Mouse (Mus musculus) limb, embryonic 10.5 days (tissue): ENCODE measurements around the gene Prkag2. TPM values are rescaled to one million over a fixed set of nuclear protein-coding genes. Genes with fewer than 3 reads are reported as not detected.

Experiments
- DNase-seq: peaks from one replicate; pipeline ENCODE4 v3.0.0-alpha.2; 2017; ENCODE audit warnings: low spot score
- H3K27ac ChIP-seq: fragments of 300-500 bp; sonication (generic); 2 replicates; pipeline ENCODE4 v1.5.1; 2016; ENCODE audit warnings: mild to moderate bottlenecking
- H3K27me3 ChIP-seq: fragments of 300-500 bp; sonication (generic); 2 replicates; pipeline ENCODE4 v1.6.1; 2016; ENCODE audit warnings: low read depth, mild to moderate bottlenecking; ENCODE audit not compliant: poor library complexity, severe bottlenecking
- H3K36me3 ChIP-seq: fragments of 300-500 bp; sonication (generic); 2 replicates; pipeline ENCODE4 v1.6.1; 2016; ENCODE audit warnings: mild to moderate bottlenecking, moderate library complexity
- H3K4me1 ChIP-seq: fragments of 300-500 bp; sonication (generic); 2 replicates; pipeline ENCODE4 v1.6.1; 2016
- H3K4me3 ChIP-seq: fragments of 300-500 bp; sonication (generic); 2 replicates; pipeline ENCODE4 v1.5.1; 2016; ENCODE audit warnings: mild to moderate bottlenecking, moderate library complexity
- H3K9me3 ChIP-seq: fragments of 300-500 bp; sonication (generic); replicated peaks from 2 replicates; pipeline ENCODE4 v1.6.1; 2016; ENCODE audit warnings: mild to moderate bottlenecking
- WGBS: fragments of 180-500 bp; shearing (Covaris S2); methylation state at CpG from one replicate; pipeline ENCODE4 v1.1.7; 2016; 5-methylcytosine and 5-hydroxymethylcytosine counted together
- polyA plus RNA-seq: library from polyadenylated mRNA; unstranded; fragments of >200 nt; fragmentation: Nextera tagmentation; extraction: Ambion mirVana; gene quantifications from 2 replicates; pipeline ENCODE4 v1.2.1, GENCODE M21; 2016

Prkag2 gene
- polyA plus RNA-seq, 1 experiment from 2014 or later, result 35.1 TPM

DNA sequence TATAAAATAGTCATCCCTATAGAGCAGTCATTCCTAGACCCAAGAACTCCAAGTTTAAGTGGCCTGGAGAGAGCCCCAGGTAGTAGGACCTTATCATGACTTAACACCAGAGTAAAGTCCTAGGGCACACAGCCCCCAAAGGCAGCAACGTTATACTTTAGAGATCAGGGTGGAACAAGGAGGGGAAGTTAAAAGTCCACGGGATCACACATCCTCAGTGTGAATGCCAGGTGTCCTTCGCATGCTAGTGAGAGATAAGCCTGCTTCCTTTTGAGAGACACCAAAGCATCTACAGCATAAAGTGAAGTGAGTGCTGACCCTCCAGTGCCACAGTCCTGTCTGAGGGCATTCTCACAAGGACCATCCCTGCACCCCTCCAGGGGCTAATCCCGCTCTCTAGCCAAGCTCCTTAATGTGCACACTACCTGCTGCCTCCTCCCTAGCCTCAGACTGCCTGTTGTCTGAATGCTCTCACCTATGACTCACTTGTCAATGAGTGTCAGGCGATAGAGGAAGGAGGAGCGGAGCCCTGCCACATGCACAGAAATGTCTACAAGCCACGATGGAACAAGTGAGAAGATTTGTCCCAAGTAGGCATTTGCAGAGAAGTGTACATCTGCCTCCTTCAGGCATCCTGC lies 132.4 kb downstream of the Prkag2 start:
- 62% methylated on average over 7 of the region's 7 CpGs for WGBS
- no peaks in the 10 kb centered on the region for H3K9me3 ChIP-seq
- no peak for DNase-seq
- no peaks in the 10 kb centered on the region for H3K27me3 ChIP-seq
- H3K4me1 ChIP-seq, result 0 out of 2 replicates have a peak, but pooled peaks cover 5% of the 10 kb centered on the region
- no peak overlapping the region for H3K4me3 ChIP-seq
- H3K36me3 ChIP-seq, result no peaks in the 10 kb centered on the region
- no peak overlapping the region for H3K27ac ChIP-seq

DNA sequence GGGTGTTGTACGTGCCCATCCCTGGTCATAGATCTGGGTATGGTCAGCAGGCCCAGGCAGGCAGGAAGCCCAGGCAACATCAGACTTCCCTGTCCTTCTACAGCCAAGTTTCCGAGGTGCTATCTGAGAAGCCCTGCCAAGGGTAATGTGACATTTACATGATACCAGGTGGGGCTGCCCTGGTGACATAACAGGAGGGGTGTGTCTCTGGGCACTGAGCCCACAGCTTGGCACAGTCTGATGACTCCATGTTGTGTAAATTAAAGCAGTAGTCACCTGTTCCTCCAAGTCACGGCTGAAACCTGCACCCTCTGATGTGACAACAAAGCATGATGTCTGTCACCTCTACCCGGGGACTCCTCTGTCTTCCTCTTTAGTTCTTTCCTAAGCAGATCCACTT lies 136.7 kb downstream of the Prkag2 start:
- no peak overlapping the region for H3K27ac ChIP-seq
- WGBS, result 84% methylated on average over 4 of the region's 4 CpGs

DNA sequence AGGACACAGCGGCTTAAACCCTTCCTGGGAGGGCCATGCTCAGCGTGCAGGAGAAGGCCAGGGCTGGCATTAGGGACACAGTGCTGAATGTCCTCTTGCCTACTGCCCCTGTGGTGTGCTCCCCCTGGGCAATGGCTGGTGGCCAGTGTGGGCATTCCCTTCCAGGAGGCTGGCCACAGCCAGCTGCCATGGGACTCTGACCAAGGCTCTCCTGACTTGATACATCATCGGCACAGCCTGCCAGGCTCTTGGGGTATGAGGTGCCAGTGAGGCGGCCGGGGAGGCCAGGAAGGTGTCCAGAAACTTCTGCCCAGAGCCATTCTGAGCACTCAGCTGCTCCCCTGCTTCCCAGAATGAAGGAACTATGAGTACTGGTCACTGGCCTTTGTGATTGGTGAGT lies 139.7 kb downstream of the Prkag2 start:
- Histone ChIP-seq H3K9me3 (no peaks in the 10 kb centered on the region), H3K4me3 (no peak overlapping the region), H3K27ac (no peak overlapping the region), H3K36me3 (no peaks in the 10 kb centered on the region), H3K27me3 (no peaks in the 10 kb centered on the region), H3K4me1 (no peaks in the 10 kb centered on the region)
- DNase-seq, result no peak
- 91% methylated on average over 5 of the region's 5 CpGs for WGBS

More for the DNA sequence above, 136.7 kb downstream of the Prkag2 start:
- Histone ChIP-seq H3K4me3 (no peak overlapping the region), H3K9me3 (no peaks in the 10 kb centered on the region), H3K4me1 (no peaks in the 10 kb centered on the region), H3K36me3 (no peaks in the 10 kb centered on the region), H3K27me3 (no peaks in the 10 kb centered on the region)
- no peak for DNase-seq

DNA sequence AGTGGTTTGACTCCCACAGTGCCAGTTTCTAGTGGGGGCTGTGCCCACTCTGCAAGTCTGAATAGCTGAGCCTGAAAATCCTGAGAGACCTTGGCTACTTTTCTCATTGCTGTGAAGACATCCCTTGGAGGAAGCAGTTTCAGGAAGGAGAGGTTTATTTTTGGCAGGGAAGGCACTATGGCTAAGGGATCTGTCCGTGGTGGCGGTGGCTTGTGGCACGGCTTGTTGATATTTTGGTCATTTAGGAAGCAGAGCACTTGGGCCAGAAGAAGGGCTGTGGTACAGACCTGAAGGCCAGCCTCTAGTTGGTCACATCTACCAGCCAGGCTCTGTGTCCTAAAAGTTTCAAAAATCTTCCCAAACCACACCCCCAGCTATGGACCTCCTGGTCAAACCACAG lies 140.7 kb downstream of the Prkag2 start:
- no peak for DNase-seq
- H3K4me1 ChIP-seq, result no peaks in the 10 kb centered on the region
- H3K27ac ChIP-seq, result no peak overlapping the region
- no peaks in the 10 kb centered on the region for H3K9me3 ChIP-seq
- 90% methylated on average over 3 of the region's 3 CpGs for WGBS
- H3K27me3 ChIP-seq, result no peaks in the 10 kb centered on the region
- H3K4me3 ChIP-seq, result no peak overlapping the region
- no peaks in the 10 kb centered on the region for H3K36me3 ChIP-seq

DNA sequence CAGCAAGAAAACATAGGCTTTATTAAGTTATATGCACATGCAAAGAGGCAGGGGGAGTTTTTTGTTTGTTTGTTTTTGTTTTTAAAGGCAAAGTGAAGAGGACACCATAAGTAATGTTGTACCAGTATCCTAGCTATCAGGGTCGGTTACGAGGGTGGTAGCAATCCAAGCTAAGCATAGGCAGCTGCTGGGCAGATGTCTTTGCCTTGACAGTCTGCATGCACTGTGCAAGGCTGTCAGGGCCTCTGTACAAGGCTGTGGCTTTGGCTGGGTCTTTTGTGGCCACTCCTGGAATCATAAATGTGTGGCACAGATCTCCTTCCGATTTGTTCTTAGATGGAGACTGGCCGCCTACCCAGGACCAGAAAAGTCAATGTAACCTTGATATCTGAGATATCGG lies 141.8 kb downstream of the Prkag2 start:
- no peaks in the 10 kb centered on the region for H3K36me3 ChIP-seq
- no peaks in the 10 kb centered on the region for H3K4me1 ChIP-seq
- H3K27me3 ChIP-seq, result no peaks in the 10 kb centered on the region
- H3K4me3 ChIP-seq, result no peak overlapping the region
- no peak for DNase-seq
- no peak overlapping the region for H3K27ac ChIP-seq
- H3K9me3 ChIP-seq, result no peaks in the 10 kb centered on the region
- WGBS, result 89% methylated on average over 5 of the region's 5 CpGs

DNA sequence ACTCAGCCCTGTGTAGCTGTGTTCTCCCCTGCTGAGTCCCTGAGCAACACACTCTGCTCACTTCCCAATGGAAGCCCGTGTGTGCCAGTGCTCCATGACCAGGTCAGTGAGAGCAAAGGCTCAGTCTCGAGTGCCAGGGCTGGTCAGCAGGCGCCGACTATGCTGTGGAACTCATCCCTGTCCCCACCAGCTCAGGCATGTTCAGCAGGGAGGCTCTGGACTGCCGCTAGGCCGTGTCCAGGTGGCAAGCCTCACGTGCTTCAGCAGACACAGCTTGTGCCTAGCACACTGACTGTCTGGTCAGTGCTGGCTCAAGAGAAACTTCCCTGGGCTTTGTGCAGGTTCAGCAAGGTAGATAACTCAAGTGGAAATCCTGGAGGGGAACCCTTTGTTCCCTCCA lies 143.6 kb downstream of the Prkag2 start:
- Histone ChIP-seq H3K27ac (no peak overlapping the region), H3K27me3 (no peaks in the 10 kb centered on the region), H3K4me3 (no peak overlapping the region), H3K4me1 (peaks cover 16% of the 10 kb centered on the region), H3K9me3 (no peaks in the 10 kb centered on the region), H3K36me3 (no peaks in the 10 kb centered on the region)
- 92% methylated on average over 7 of the region's 7 CpGs for WGBS
- no peak for DNase-seq

DNA sequence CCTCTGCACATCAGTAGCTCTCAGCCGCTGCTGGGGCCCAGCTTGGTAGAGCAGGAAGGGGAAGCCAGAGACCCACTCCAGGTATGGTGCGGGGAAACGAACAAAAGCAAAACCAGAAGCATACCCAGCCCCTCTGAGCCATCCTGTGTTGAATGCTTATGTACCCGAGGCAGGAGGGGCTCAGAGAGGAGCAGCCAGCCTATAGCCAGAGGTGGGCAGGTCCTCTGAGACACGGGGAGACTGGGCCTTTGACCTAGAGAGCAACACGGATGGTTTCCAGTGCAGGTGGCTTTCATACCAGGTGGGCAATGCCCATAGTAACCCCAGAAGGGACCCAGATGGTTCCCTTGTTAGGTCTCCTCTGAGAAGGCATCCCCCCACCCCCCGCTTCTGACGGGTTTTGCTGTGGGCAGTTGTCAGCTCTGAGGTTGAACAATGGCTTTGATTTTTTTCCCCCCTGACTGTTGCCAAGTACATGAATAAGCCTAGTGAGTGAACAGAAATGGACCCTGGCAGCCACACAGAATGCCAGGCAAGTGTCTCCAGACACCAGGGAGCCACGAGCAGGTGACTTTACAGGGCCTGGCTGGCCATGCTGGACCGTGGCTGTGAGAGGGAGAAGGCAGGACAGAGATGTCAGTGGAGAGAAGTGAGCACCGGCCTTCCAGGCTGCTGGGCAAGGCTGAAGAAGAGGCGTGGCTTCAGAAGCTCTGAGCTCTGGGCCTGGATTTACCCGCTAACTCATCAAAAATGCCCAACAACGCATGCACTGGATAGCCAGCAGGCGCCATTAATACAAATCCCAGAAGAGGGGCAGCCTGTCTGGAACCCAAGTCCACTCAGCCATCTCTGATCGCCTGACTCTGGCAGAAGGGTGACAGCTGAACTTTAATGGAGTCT lies 147.3 kb downstream of the Prkag2 start:
- DNase-seq, result no peak
- H3K27ac ChIP-seq, result no peak overlapping the region
- no peaks in the 10 kb centered on the region for H3K27me3 ChIP-seq
- no peaks in the 10 kb centered on the region for H3K9me3 ChIP-seq
- peaks cover 19% of the 10 kb centered on the region for H3K4me1 ChIP-seq
- H3K4me3 ChIP-seq, result no peak overlapping the region
- H3K36me3 ChIP-seq, result no peaks in the 10 kb centered on the region
- 75% methylated on average over 16 of the region's 16 CpGs for WGBS

DNA sequence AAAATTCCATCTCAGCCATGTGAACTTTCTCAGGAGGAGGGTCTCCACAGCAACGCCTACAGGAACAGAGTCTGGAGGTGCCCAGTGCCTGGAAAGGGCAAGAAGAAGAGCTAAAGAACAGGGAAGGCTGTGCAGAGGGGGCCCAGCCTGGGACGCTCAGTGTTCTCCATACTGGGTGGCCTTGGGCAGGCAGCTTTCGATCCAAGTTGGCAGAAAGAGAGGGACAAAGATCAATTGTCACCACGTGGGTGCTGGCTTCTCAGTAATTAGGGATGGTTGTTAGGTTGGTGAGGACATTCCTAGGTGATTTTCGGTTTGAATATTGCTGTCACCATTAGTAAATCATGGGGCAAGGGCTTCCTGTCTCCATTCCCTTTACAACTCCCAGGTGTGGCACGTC lies 148.2 kb downstream of the Prkag2 start:
- no peak overlapping the region for H3K4me3 ChIP-seq
- H3K27ac ChIP-seq, result no peak overlapping the region
- WGBS, result 55% methylated on average over 6 of the region's 6 CpGs
- peaks cover 19% of the 10 kb centered on the region for H3K4me1 ChIP-seq
- no peaks in the 10 kb centered on the region for H3K36me3 ChIP-seq
- no peak for DNase-seq
- no peaks in the 10 kb centered on the region for H3K9me3 ChIP-seq
- no peaks in the 10 kb centered on the region for H3K27me3 ChIP-seq

DNA sequence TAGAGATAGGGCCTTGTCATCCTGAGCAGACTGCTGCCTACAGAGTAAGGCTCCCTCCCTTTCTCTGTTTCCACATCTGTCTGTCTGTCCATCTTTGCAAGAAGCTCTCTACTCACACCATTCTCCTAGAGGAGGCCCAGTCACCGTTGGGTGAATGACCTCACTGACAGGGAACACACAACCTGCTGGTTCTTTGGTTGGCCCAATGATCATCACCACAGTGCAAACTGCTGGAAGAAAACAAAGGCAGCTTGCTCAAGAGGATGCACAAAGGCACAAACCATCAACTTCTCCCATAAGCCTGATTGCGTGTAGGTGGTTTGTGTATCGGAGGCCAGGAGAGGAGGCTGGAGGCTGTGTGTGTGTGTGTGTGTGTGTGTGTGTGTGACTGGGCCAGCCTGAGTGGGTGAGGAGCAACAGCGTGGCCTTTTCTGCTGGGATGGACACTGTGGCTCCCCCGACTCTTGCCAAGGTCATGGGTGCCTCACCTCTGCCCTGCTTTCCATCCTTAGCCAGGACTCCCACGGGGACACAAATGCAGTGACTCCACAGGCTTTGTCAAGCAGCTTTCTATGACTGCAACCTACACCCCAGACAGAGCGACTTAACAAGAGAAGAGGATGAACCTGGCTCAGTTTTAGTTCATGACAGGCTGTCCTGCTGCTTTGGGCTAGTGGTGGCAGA lies 149.4 kb downstream of the Prkag2 start:
- Histone ChIP-seq H3K4me3 (no peak overlapping the region), H3K27ac (no peak overlapping the region), H3K4me1 (peaks cover 19% of the 10 kb centered on the region), H3K9me3 (no peaks in the 10 kb centered on the region), H3K36me3 (no peaks in the 10 kb centered on the region), H3K27me3 (no peaks in the 10 kb centered on the region)
- DNase-seq, result no peak
- 87% methylated on average over 7 of the region's 7 CpGs for WGBS

DNA sequence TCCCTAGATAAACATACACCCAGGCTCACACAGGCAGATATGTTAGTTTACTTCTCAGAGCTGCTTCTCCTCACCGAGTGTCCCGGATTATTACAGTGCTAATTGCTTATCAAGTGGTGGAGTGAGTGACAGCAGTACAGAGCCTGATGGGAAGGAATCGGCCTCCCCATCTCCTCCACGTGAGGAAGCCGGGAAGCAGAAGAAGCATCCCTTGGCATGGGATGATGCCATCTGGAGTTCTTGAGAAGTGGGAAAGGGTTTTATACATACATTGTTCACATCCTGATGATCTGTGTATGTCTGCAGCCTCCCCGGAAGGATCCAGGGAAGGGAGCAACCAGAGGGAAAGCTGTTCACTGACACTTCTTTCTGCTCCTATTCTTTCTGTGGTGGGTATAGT lies 150.4 kb downstream of the Prkag2 start:
- no peaks in the 10 kb centered on the region for H3K36me3 ChIP-seq
- H3K9me3 ChIP-seq, result no peaks in the 10 kb centered on the region
- DNase-seq, result no peak
- H3K27ac ChIP-seq, result no peak overlapping the region
- 85% methylated on average over 6 of the region's 6 CpGs for WGBS
- peaks cover 19% of the 10 kb centered on the region for H3K4me1 ChIP-seq
- H3K4me3 ChIP-seq, result no peak overlapping the region
- H3K27me3 ChIP-seq, result no peaks in the 10 kb centered on the region

DNA sequence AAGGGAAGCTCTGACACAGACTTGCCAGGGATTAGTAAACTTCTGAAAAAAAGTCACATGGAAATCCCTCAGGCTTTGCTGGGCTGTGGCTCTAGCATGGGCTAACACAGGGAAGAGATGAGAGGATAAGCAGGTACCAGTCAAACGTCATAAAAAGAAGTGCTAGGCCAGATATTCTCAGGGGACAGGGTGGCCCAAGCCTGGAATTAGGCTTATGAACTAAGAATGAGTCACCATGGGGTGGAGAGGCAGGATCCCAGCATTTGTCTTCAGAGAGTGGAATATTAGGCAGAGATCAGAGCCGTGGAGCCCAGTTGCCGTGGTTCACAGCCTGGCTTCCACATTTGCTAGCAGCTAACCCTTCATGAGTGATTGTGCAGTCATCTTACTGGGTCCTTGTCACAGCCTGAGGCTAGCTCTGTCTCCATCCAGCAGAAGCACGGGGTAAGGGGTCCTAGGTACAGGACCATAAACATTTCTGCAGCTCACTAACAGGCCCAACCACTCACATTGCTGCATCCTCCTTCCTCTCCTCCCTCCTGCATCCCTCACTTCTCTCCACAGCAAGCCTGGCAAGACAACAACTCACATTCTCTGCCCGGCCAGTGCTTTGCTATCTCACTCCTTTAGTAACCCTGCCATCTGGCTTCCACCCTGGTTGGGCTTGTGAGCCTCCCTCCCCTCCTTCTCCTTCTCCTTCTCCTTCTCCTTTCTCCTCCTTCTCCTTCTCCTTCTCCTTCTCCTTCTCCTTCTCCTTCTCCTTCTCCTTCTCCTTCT lies 162.2 kb downstream of the Prkag2 start:
- Histone ChIP-seq H3K27me3 (no peaks in the 10 kb centered on the region), H3K4me1 (0 out of 2 replicates have a peak, but pooled peaks cover 3% of the 10 kb centered on the region), H3K9me3 (no peaks in the 10 kb centered on the region), H3K4me3 (no peak overlapping the region), H3K36me3 (no peaks in the 10 kb centered on the region), H3K27ac (no peak overlapping the region)
- no peak for DNase-seq
- 68% methylated on average over 5 of the region's 5 CpGs for WGBS

DNA sequence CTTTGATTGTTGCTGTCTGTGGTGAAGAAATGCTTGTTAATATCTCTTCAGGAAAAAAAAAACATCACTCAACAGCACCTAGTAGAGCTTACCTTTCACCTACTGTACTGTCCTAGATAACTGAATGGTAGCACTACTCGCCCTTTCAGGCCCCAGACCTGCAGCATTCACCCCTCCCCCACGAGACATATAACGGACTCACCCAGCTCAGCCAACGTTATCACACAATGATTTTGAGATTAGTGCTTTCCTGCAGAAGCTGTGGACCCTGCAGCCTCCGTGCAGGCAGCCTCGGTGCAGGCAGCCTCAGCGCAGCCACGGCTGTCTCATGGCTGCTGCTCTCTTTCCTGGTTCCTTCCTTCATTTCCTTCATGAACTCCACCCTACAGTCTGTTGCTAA lies 164.0 kb downstream of the Prkag2 start:
- Histone ChIP-seq H3K27ac (no peak overlapping the region), H3K4me1 (0 out of 2 replicates have a peak, but pooled peaks cover 3% of the 10 kb centered on the region), H3K27me3 (no peaks in the 10 kb centered on the region), H3K4me3 (no peak overlapping the region), H3K36me3 (no peaks in the 10 kb centered on the region), H3K9me3 (no peaks in the 10 kb centered on the region)
- DNase-seq, result no peak
- WGBS, result 83% methylated on average over 8 of the region's 8 CpGs
